ENCODE assay signal across 14 mouse cellular contexts in genomic region chr4:104724258-104724657, GRCm38 (mm10). TPM values are rescaled to one million over a fixed set of nuclear protein-coding genes. Genes with fewer than 3 reads are reported as not detected.
DNase-seq lines count a peak whose midpoint lies in the region; ATAC-seq and TF ChIP-seq lines count a peak whose summit lies in the region.
"Had no signal": no experiment of that assay in that cellular context is flagged by ENCODE, and none has a peak within 500 bp of the region (broad histone marks: within the 10 kb centered on the region; RNA-seq: fewer than 3 reads in every experiment).

No protein-coding gene starts in this region.

- peak overlapping the region; percentile 56; the same call in 1 of the 2 replicates for H3K27ac ChIP-seq in layer of hippocampus, adult 2 months
- H3K27ac ChIP-seq in embryonic facial prominence, embryonic 14.5 days (replicated peaks; ENCODE audit: low read depth, low read length), result no peak overlapping the region
- H3K27ac ChIP-seq in limb, embryonic 14.5 days (replicated peaks; ENCODE audit: low read depth, low read length), result no peak overlapping the region
- H3K27ac ChIP-seq: embryonic facial prominence, embryonic 15.5 days; liver, embryonic 13.5 days had no signal

- peak; percentile 63 to 65 for DNase-seq in cerebellum, postnatal 10 days
- DNase-seq in cerebellum, adult 9-11 months, result no peak
- no peak for DNase-seq in layer of hippocampus, adult 2 months (ENCODE audit: low spot score in 2 of 2)
- DNase-seq in layer of hippocampus, postnatal 25 days (ENCODE audit: extremely low spot score in 1 of 2, low spot score in 1 of 2), result no peak
- DNase-seq in embryonic facial prominence, embryonic 14.5 days (ENCODE audit: low spot score), result peak; percentile 71
- peak; percentile 23 for DNase-seq in limb, embryonic 14.5 days (ENCODE audit: low spot score)
- DNase-seq in adrenal gland, adult 2 months, result no peak
- DNase-seq in adrenal gland, adult 8-10 months, result no peak
- DNase-seq: kidney, postnatal 10 days; liver, embryonic 13.5 days; lung, postnatal 4 days; thymus, postnatal 25 days had no signal

- TF ChIP-seq CTCF in layer of hippocampus, adult 2 months (conservative IDR thresholded peaks at IDR 0.05), result no peak

- no peaks in the 10 kb centered on the region for H3K9me3 ChIP-seq in embryonic facial prominence, embryonic 14.5 days (ENCODE audit: control insufficient read depth, low read length)
- no peaks in the 10 kb centered on the region for H3K9me3 ChIP-seq in limb, embryonic 14.5 days (ENCODE audit: control insufficient read depth, low read length)
- H3K9me3 ChIP-seq: embryonic facial prominence, embryonic 15.5 days; liver, embryonic 13.5 days had no signal

- TF ChIP-seq POLR2A in limb, embryonic 14.5 days (IDR thresholded peaks at IDR 0.05; ENCODE audit: borderline replicate concordance, extremely low read depth, insufficient read depth, insufficient read length), result no peak

- 0 out of 2 replicates have a peak, but pooled peaks cover 11% of the 10 kb centered on the region for H3K4me1 ChIP-seq in embryonic facial prominence, embryonic 14.5 days (ENCODE audit: control insufficient read depth, insufficient read depth, low read length)
- H3K4me1 ChIP-seq in limb, embryonic 14.5 days (ENCODE audit: control insufficient read depth, insufficient read depth, low read length), result peaks cover 12% of the 10 kb centered on the region
- H3K4me1 ChIP-seq: liver, embryonic 13.5 days had no signal

- 0 out of 2 replicates have a peak, but pooled peaks have one; percentile 33 for ATAC-seq in embryonic facial prominence, embryonic 14.5 days (ENCODE audit: low read depth)
- no peak for ATAC-seq in limb, embryonic 14.5 days (ENCODE audit: low FRiP score, low read depth)

- no peak overlapping the region for H3K9ac ChIP-seq in embryonic facial prominence, embryonic 14.5 days (ENCODE audit: low read depth, low read length)
- no peak overlapping the region for H3K9ac ChIP-seq in limb, embryonic 14.5 days (ENCODE audit: low read depth, low read length, severe bottlenecking)
- H3K9ac ChIP-seq: embryonic facial prominence, embryonic 15.5 days; liver, embryonic 13.5 days had no signal

- 22% methylated on average over 5 of the region's 5 CpGs for WGBS in embryonic facial prominence, embryonic 14.5 days
- WGBS in limb, embryonic 14.5 days, result 15% methylated on average over 5 of the region's 5 CpGs

- H3K4me2 ChIP-seq in embryonic facial prominence, embryonic 14.5 days (ENCODE audit: low read depth, low read length), result peak overlapping the region; percentile 1; the same call in 1 of the 2 replicates
- H3K4me2 ChIP-seq in limb, embryonic 14.5 days (replicated peaks; ENCODE audit: low read depth, low read length, severe bottlenecking), result peak overlapping the region; percentile 28; the same call in 1 of the 2 replicates
- H3K4me2 ChIP-seq: embryonic facial prominence, embryonic 15.5 days; heart, embryonic 11.5 days; liver, embryonic 13.5 days had no signal

- H3K36me3 ChIP-seq in embryonic facial prominence, embryonic 14.5 days (ENCODE audit: control insufficient read depth, insufficient read depth, low read length), result no peaks in the 10 kb centered on the region
- H3K36me3 ChIP-seq in limb, embryonic 14.5 days (ENCODE audit: control insufficient read depth, insufficient read depth, low read length), result no peaks in the 10 kb centered on the region
- H3K36me3 ChIP-seq: embryonic facial prominence, embryonic 15.5 days; liver, embryonic 13.5 days had no signal

- H3K4me3 ChIP-seq in layer of hippocampus, adult 2 months, result no peak overlapping the region
- H3K4me3 ChIP-seq in embryonic facial prominence, embryonic 14.5 days (ENCODE audit: low read depth, low read length), result no peak overlapping the region
- H3K4me3 ChIP-seq in limb, embryonic 14.5 days (replicated peaks; ENCODE audit: low read length), result no peak overlapping the region
- H3K4me3 ChIP-seq: embryonic facial prominence, embryonic 15.5 days; liver, embryonic 13.5 days had no signal

- no peaks in the 10 kb centered on the region for H3K27me3 ChIP-seq in embryonic facial prominence, embryonic 14.5 days (replicated peaks; ENCODE audit: control insufficient read depth, insufficient read depth, low read length)
- peaks cover 6% of the 10 kb centered on the region; the same call in 1 of the 2 replicates for H3K27me3 ChIP-seq in limb, embryonic 14.5 days (ENCODE audit: control insufficient read depth, insufficient read depth, low read length)
- H3K27me3 ChIP-seq: embryonic facial prominence, embryonic 15.5 days; liver, embryonic 13.5 days had no signal

RNA-seq across cellular contexts. Expression of gene C8b, which starts 41.9 kb away (rescaled TPM):
- total RNA-seq in layer of hippocampus, adult 2 months (2021), result under 1 TPM; 0.26 to 0.27 TPM
- under 1 TPM in 1 of 2 experiments, not detected in 1; 0.28 TPM for total RNA-seq in layer of hippocampus, postnatal 25 days (2021)
- not detected in 2 replicates for polyA plus RNA-seq in embryonic facial prominence, embryonic 14.5 days (2014; fragmentation: Nextera tagmentation; extraction: Ambion mirVana)
- polyA plus RNA-seq in limb, embryonic 14.5 days (2012; rRNA removed), result not detected in 2 replicates
- not detected in 2 replicates for polyA plus RNA-seq in limb, embryonic 14.5 days (2014; fragmentation: Nextera tagmentation; extraction: Ambion mirVana)
- total RNA-seq in adrenal gland, adult 2 months (2021), result 1 to 10 TPM in 1 of 2 experiments, not detected in 1; 1.3 TPM
- polyA plus RNA-seq in adrenal gland, adult 2 months (2012; rRNA removed), result 0.18 TPM in 1 of 2 replicates, not detected in the other
- total RNA-seq in adrenal gland, adult 8-10 months (2022), result under 1 TPM in 1 of 4 experiments, not detected in 3; 0.24 TPM

Comparison
In these comparisons a context has a peak if more than half of its experiments do, and no peak if none do; other contexts are left out.
1. DNase-seq: peak in cerebellum, postnatal 10 days (2 of 2), embryonic facial prominence, embryonic 14.5 days (single experiment) and limb, embryonic 14.5 days (single experiment); none in cerebellum, adult 9-11 months (single experiment), layer of hippocampus, adult 2 months (0 of 2), layer of hippocampus, postnatal 25 days (0 of 2), adrenal gland, adult 2 months (single experiment) and adrenal gland, adult 8-10 months (single experiment).